Mouse (Mus musculus) right cerebral cortex, postnatal 25 days (tissue): ENCODE results near the gene 1700003F12Rik.

ENCODE experiments used
- DNase-seq: peaks from one replicate; pipeline ENCODE4 v3.0.0; 2022

1700003F12Rik gene

GRCm38 (mm10) chr2:154577744-154578067, 30.8 kb downstream of the 1700003F12Rik start:
- DNase-seq, result no peak

GRCm38 (mm10) chr2:154580586-154580985, 33.7 kb downstream of the 1700003F12Rik start:
- no peak for DNase-seq

- no peak for DNase-seq
These were observed 34.5 kb downstream of the 1700003F12Rik start for GRCm38 (mm10) chr2:154581421-154581820.

GRCm38 (mm10) chr2:154583906-154584872, 37.3 kb downstream of the 1700003F12Rik start:
- peak; percentile 93 for DNase-seq

- DNase-seq, result no peak
These were observed 38.2 kb downstream of the 1700003F12Rik start for GRCm38 (mm10) chr2:154584931-154585601.

GRCm38 (mm10) chr2:154586405-154586804, 39.5 kb downstream of the 1700003F12Rik start:
- no peak for DNase-seq

- DNase-seq, result no peak
These were observed 42.2 kb downstream of the 1700003F12Rik start for GRCm38 (mm10) chr2:154589051-154589450.

GRCm38 (mm10) chr2:154591239-154591638, 44.4 kb downstream of the 1700003F12Rik start:
- DNase-seq, result no peak

- DNase-seq, result no peak
These were observed 46.1 kb downstream of the 1700003F12Rik start for GRCm38 (mm10) chr2:154593025-154593424.

GRCm38 (mm10) chr2:154595775-154596174, 48.9 kb downstream of the 1700003F12Rik start:
- no peak for DNase-seq

GRCm38 (mm10) chr2:154597399-154597798, 50.5 kb downstream of the 1700003F12Rik start:
- DNase-seq, result no peak
